Mouse (Mus musculus): ENCODE data around the gene Cadm1.

The Cadm1 gene

DNA sequence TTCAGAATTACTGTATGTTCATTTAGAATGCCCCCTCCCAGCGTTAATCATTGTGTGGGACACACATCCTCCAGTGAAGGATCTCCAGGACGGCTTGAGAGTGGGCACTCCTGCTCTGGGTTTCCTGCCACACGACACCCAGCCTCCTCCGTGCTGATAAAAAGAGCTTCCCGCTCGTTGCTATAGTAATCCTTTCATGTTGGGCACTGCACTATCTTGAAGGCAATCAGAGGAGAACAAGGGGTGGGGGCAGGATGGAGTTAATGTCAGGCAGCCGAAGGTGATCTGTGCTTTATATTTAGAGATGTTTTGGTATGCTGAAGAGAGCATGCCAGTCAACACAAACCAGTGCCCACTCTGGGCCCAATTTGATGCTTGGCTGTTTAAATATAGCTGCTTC is 209.3 kb downstream of the Cadm1 start:
- DNase-seq (ENCODE audit: inconsistent ontology term): no peak

DNA sequence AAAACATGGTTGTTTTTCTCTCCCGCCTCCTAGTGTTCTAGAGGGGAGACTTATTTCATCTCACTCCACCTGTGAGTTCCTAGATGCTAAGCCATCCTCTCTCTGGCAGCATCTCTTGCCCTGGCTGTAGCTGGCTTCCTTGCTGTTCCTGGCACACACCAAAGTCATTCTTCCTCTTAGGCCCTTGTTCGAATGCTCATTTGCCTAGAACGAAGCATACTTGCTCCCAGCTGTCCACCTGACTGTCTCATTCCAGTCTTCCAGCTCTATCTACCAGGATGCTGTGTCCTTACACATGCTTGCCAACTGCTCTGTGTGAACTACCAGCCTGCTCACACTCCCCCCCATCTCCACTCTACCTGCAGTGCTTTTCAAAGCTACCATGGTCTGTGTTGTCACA is 211.8 kb downstream of the Cadm1 start:
- DNase-seq (ENCODE audit: inconsistent ontology term): no peak

DNA sequence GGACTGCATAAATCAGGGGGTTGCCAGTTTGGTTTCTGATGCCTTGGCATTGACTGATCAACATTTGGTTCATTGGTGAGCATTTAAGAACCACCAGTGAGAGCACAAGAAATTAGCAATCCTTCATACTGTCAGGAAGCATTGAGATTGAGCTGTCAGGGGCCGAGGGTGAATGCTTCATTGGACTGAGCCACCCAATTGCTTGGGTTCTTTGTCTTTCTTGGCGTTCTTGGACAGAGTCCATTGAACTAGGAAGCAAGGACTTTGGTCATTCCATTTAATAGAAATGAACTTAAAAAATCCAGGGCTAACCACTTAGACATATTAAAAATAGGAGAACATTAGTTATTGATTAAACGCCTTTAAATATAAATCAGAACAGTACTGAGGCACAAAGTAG is 214.9 kb downstream of the Cadm1 start:
- peak; percentile 70 for DNase-seq (ENCODE audit: inconsistent ontology term)

DNA sequence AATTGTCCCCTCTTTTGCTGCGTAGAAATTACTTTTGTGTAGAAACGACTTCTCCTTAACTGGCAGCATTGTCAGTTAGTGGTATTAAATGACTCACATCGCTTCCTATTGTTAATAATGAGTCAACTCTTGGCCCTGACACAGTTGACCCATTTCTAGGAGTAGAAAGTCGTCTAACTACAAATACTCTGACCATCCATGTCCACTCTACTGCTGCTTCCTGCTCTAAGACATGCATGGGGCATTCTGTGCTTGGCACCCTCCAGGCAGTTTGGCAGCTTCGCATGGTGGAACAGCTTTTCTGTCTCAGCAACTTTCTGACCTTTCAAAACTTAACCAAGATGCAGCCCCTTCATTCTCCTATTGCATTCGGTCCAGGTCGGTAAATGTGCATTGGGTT is 215.7 kb downstream of the Cadm1 start:
- DNase-seq (ENCODE audit: inconsistent ontology term): peak; percentile 92

GRCm38 (mm10) chr9:47749160-47749559 is 219.2 kb downstream of the Cadm1 start:
- DNase-seq (ENCODE audit: inconsistent ontology term): no peak

DNA sequence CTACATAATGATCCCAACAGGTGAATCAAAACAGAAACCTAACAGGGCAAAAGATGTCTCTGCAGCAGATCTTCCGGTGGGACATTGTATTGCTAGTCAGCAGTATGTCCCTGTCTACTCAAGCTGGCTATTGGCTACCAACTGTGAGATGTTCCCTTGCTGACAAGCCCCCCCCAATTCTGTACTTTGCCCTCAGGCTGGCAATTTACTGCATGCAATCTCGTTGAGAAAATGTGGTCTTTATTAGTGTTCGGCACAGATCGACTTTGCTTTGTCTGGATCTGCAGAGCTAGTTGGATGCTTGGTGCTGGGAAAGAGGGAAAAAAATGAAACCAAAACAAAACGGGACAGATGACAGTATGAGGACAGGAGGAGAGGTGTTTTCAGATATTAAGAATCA is 222.5 kb downstream of the Cadm1 start:
- no peak for DNase-seq (ENCODE audit: inconsistent ontology term)

GRCm38 (mm10) chr9:47753127-47753526 is 223.2 kb downstream of the Cadm1 start:
- DNase-seq (ENCODE audit: inconsistent ontology term): no peak

DNA sequence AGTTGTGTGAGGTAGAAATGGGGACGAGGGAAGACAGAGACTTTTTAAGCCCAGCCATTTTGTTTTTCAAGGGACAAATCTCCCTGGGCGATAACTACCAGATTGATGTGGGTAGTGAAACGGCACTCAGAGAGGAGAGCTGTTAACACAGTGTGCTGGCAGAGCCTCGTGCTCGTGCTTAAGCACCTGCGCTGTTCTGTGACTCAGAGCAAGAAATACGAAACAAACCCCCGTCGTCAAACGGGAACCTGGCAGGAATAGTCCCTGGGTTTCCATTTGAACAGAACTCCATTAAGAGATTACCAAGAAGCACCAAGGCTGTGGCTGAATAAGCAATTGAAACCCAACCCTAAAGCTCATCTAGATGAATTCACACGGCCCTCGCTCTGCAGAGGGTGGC is 225.1 kb downstream of the Cadm1 start:
- DNase-seq (ENCODE audit: inconsistent ontology term): no peak

- DNase-seq (ENCODE audit: inconsistent ontology term): no peak
Measured at GRCm38 (mm10) chr9:47757798-47758197, 227.8 kb downstream of the Cadm1 start.

DNA sequence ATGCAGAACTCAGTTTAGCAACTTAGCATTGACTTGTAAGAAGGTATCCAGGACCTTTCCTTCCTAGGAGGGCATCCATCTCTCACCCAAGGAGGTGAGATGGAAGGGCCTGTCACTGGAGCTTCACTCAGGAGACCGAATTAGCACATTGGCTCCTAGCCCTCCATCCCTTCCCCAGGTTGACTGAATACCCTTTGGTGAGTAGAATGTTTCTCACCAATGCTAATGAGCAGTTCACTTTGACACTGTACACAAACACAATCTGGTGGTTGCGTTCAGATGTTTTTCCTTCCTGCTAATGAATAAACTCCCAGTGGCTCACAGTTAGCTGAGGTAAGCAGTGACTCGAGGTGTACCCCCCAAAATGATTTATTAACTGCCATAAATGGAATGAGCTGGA is 228.3 kb downstream of the Cadm1 start:
- DNase-seq (ENCODE audit: inconsistent ontology term): no peak

DNA sequence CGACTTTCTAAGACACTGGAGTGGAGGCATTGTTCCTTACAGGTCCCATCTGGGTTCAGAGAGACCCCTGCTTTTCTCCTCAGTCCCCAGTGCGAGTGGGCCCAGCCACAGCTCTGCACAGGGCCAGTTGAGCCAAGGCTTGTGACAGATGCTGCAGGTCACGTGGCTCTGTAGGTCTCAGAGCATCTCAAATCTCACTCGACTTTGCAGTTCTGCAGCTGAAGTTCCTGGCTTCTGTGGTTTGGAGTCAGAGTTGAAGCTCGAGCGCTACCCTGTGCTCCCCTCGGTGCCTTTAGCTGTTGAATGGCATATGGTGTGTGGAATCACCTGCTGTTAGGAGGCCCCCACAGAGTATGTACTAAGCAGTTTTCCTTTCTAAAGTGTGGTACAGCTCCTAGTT is 229.8 kb downstream of the Cadm1 start:
- DNase-seq (ENCODE audit: inconsistent ontology term): no peak

GRCm38 (mm10) chr9:47761601-47762000 is 231.6 kb downstream of the Cadm1 start:
- DNase-seq (ENCODE audit: inconsistent ontology term): peak; percentile 81

DNA sequence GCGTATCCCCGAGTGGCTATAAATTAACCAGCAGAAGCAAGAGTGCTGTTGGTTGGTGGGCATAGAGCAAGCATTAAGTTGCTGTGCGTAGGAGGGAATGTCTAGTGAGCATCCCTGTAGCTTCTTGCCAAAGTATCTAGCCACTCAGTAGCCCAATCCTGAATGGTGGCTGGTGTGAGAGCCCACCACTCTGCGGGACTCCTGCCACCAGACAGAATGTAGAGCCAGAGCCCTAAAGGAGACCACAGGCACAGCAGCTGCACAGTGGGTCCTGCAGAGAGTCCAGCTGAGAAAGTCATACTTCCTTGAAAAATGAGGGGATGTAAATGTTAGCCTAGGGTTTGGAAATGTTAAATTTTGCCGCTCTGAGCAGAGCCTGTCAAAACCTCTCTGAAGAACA is 232.9 kb downstream of the Cadm1 start:
- DNase-seq (ENCODE audit: inconsistent ontology term): no peak

DNA sequence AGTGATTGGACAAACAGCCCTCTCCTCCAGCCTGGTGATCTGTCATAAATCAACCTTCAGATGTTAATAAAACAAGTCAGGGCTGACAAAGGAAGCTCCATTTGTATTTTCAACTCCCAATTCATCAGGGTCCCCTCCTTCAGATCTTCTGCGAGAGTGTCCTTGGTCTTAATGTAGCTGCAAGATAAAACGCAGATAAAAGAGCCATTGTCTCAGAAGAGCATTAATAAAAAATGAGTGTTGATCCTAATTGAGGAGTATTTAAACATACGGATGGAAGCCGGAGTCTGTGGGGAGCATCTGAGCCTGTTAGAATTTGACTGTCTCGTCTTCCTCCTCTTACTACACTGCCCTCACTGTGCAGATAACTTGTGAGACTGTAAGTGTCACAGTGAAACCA is 234.9 kb downstream of the Cadm1 start:
- DNase-seq (ENCODE audit: inconsistent ontology term): no peak

DNA sequence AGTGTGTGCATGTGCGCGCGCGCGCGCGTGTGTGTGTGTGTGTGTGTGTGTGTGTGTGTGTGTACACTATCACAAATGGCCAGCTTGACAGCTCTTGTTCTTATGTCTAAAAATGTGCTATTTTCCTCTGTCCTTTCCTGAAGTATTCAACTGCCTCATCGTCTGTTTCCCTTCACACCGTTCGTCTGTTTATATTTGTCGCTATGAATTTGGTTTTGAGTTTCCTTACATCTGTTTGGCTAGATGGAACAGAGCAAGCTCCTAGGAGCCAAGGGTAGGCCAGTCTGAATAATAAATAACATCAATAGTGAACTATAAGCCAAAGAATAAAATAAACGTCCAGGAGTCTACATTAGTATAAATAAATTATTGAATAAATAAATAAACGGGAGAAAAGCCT is 235.3 kb downstream of the Cadm1 start:
- no peak for DNase-seq (ENCODE audit: inconsistent ontology term)

- no peak for DNase-seq (ENCODE audit: inconsistent ontology term)
Measured at GRCm38 (mm10) chr9:47766342-47766741, 236.4 kb downstream of the Cadm1 start.

DNA sequence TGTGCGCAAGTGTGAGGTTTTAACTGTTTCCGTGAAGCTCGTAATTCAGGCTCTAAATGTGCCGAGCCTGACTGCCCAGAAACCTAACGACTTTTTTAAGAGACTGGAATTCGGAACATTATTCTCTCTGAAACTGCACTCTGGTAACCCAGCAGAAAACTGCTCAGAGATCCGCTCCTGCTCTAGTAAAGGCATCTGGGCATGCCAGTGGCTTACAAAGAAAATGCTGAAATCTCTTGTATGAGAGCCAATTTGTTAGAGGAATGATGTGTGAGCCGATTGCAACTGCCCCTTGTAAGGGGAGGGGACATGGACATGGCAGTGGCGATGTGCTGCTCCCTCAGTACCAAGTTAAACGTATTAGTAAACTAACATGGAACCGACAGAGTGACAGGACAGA is 240.9 kb downstream of the Cadm1 start:
- peak; percentile 78 for DNase-seq (ENCODE audit: inconsistent ontology term)

DNA sequence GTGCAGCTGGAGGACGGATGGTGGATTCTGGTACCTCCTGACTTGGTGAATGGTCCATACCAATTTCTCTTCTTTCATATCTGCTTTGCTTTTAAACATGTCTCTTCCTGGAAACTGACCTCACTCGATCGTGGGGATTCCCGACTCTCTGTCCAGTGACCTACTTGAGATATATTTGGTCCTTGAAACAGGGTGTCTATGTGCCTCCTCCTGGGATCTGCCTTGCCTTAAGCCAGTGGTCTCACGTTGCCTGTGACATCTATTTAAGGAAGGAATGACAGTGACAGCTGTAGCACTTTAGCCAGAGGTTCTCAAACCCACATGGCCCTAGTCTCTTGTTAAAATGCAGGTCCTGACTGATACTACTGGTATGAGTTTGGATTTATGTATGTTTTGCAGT is 242.0 kb downstream of the Cadm1 start:
- no peak for DNase-seq (ENCODE audit: inconsistent ontology term)

GRCm38 (mm10) chr9:47772750-47773149 is 242.8 kb downstream of the Cadm1 start:
- DNase-seq (ENCODE audit: inconsistent ontology term): no peak

- DNase-seq (ENCODE audit: inconsistent ontology term): no peak
Measured at GRCm38 (mm10) chr9:47776941-47777919, 247.3 kb downstream of the Cadm1 start.

DNA sequence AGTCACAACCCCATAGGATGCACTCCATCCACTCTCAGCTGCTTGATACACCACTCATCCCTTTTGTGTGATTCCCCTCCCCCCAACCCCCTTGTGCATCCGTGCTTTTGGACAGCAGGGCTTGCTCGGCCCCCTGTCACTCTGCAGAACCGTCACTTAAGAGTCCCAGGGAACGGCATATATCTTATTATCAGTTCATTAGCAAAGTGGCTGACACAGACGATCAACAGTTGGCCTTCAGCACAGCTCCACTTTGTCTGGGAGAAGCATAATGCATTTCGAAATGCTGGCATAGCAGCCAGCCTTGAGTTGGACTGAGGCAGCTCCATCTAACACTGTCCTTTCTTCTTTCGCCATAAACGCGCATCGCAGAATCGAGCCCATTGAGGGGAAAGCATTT is 248.5 kb downstream of the Cadm1 start:
- DNase-seq (ENCODE audit: inconsistent ontology term): peak; percentile 79

DNA sequence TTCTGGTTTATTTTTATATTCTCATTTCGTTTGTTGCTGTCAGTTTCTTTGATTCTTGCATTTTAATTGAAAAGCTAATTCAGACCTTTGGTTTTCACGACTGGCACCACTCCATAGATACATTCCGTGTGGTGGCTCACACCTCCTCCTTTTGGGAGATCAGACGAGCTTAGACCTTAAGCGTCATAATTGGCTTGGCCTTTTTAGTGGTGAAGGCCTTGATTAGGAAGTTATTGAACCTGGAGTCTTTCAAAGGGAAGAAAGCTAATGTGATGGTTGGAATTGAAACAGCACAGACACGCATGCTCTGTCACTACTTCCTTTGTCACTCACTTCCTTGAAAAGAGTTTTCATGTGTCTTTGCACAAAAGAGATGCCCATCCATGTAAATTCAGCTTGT is 249.3 kb downstream of the Cadm1 start:
- peak; percentile 55 for DNase-seq (ENCODE audit: inconsistent ontology term)

DNA sequence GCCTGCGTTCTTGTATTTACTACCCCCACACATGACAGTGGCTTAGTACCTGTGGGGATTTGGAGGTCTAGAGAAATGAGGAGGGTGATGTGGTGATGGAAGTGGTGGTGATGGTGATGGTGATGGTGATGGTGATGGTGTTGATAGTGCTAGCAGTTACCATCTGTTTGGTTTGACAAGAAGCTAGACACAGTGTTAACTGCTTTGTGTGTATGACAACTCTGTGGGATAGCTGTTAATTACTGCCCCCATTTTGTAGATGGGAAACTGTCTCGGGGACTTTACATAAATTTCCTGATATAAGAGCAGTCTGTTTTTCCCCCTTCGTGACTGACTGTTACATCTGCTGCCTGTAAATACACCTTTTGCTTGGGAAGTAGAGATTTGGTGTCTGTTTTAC is 256.7 kb downstream of the Cadm1 start:
- no peak for DNase-seq (ENCODE audit: inconsistent ontology term)

- DNase-seq (ENCODE audit: inconsistent ontology term): no peak
Measured at GRCm38 (mm10) chr9:47798478-47798877, 268.5 kb downstream of the Cadm1 start.
